Mouse (Mus musculus) left cerebral cortex, adult 11 months (tissue): ENCODE data around the gene Sytl3.
"Not testable (repeated sequence)": the region's sequence is repeated elsewhere in the genome, so short reads cannot be mapped to it uniquely, and the experiment has no call there.

Source experiments
- DNase-seq: peaks from one replicate; pipeline ENCODE4 v3.0.0; 2022; ENCODE audit warnings: low spot score

Gene Sytl3

GRCm38 (mm10) chr17:6658801-6659200 is at the start of gene Sytl3:
Gene Sytl3 (plus strand): TSS chr17:6659093.
- not testable (repeated sequence) for DNase-seq

- not testable (repeated sequence) for DNase-seq
Observed at GRCm38 (mm10) chr17:6613524-6613923, 45.4 kb upstream of the Sytl3 start.

- DNase-seq = not testable (repeated sequence)
Observed at GRCm38 (mm10) chr17:6614316-6614715, 44.6 kb upstream of the Sytl3 start.

- not testable (repeated sequence) for DNase-seq
Observed at GRCm38 (mm10) chr17:6616731-6617130, 42.2 kb upstream of the Sytl3 start.

GRCm38 (mm10) chr17:6617689-6618400 is 41.0 kb upstream of the Sytl3 start:
- DNase-seq = not testable (repeated sequence)

- not testable (repeated sequence) for DNase-seq
Observed at GRCm38 (mm10) chr17:6619271-6619670, 39.6 kb upstream of the Sytl3 start.

GRCm38 (mm10) chr17:6620035-6620434 is 38.9 kb upstream of the Sytl3 start:
- DNase-seq = not testable (repeated sequence)

GRCm38 (mm10) chr17:6620730-6621451 is 38.0 kb upstream of the Sytl3 start:
- not testable (repeated sequence) for DNase-seq

- not testable (repeated sequence) for DNase-seq
Observed at GRCm38 (mm10) chr17:6621976-6622375, 36.9 kb upstream of the Sytl3 start.

- not testable (repeated sequence) for DNase-seq
Observed at GRCm38 (mm10) chr17:6624926-6625558, 33.9 kb upstream of the Sytl3 start.

- DNase-seq = not testable (repeated sequence)
Observed at GRCm38 (mm10) chr17:6630398-6630797, 28.5 kb upstream of the Sytl3 start.

GRCm38 (mm10) chr17:6632850-6633249 is 26.0 kb upstream of the Sytl3 start:
- DNase-seq = not testable (repeated sequence)

GRCm38 (mm10) chr17:6635781-6636180 is 23.1 kb upstream of the Sytl3 start:
- not testable (repeated sequence) for DNase-seq

GRCm38 (mm10) chr17:6636861-6637260 is 22.0 kb upstream of the Sytl3 start:
- DNase-seq = no peak

- not testable (repeated sequence) for DNase-seq
Observed at GRCm38 (mm10) chr17:6637434-6637833, 21.5 kb upstream of the Sytl3 start.

- DNase-seq = not testable (repeated sequence)
Observed at GRCm38 (mm10) chr17:6638444-6638843, 20.4 kb upstream of the Sytl3 start.

GRCm38 (mm10) chr17:6639486-6639885 is 19.4 kb upstream of the Sytl3 start:
- not testable (repeated sequence) for DNase-seq

GRCm38 (mm10) chr17:6640044-6640637 is 18.8 kb upstream of the Sytl3 start:
- DNase-seq = not testable (repeated sequence)

- not testable (repeated sequence) for DNase-seq
Observed at GRCm38 (mm10) chr17:6640771-6641429, 18.0 kb upstream of the Sytl3 start.

GRCm38 (mm10) chr17:6644210-6644609 is 14.7 kb upstream of the Sytl3 start:
- DNase-seq = not testable (repeated sequence)

- DNase-seq = not testable (repeated sequence)
Observed at GRCm38 (mm10) chr17:6644673-6645072, 14.2 kb upstream of the Sytl3 start.

- DNase-seq = not testable (repeated sequence)
Observed at GRCm38 (mm10) chr17:6645668-6646067, 13.2 kb upstream of the Sytl3 start.
